In the genomic region with DNA sequence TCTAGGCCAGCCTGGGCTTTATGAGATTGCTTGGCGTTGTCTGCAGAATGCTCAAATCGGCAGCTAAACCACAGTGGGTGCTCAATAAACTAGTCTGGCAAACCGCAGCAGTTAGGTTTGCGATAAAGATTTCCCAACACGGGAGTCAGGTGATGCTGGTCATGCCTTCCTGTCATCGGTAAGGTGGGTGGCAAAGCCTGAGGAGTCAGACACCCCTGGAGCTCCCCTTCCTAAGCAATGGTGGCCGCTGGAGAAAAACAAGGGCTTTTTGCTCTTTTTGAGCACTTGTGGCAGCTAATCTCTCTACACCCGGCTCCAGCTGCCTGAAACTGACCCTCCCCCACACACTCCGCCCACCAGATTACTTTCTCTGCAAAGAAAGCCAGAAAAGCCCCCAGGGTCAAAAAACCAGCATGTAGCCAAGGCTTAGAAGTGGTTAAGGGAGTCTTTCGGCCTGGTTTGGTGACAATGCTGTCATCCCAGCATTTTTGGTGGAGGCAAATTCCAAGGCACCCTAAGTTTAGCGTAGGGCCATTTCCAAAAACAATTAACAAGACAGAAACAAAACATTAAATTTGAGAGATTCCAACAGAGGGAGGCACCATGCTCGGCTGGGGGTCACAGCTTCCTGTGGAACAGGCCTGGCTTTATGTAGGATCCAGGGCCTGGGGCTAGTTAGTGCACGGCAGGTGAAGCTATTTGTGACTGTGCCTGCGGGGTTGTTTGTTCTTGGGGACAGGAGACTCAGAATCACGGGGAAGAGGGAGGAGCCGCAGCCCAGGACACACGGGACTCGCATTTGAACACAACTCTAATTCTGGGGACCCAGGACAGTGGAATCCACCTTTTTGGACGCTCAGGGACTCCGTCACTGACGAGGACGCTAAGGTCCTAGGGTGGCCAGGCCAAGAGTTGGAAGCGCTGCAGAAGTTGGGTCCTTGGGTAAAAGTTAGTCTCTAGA, we compare ENCODE assay signal across 8 mouse cellular contexts. TPM values are rescaled to one million over a fixed set of nuclear protein-coding genes. Genes with fewer than 3 reads are reported as not detected.
DNase-seq lines count a peak whose midpoint lies in the region; ATAC-seq lines count a peak whose summit lies in the region.

No protein-coding gene starts in this region.

- ATAC-seq in forebrain, embryonic 12.5 days (ENCODE audit: low FRiP score): peak; percentile 6; the same call in 1 of the 2 replicates
- no peak for ATAC-seq in hindbrain, embryonic 14.5 days (ENCODE audit: low FRiP score)
- ATAC-seq in liver, embryonic 13.5 days (ENCODE audit: low read depth): peak; percentile 15

- no peaks in the 10 kb centered on the region for H3K27me3 ChIP-seq in forebrain, embryonic 12.5 days
- no peaks in the 10 kb centered on the region for H3K27me3 ChIP-seq in hindbrain, embryonic 14.5 days (ENCODE audit: control insufficient read depth, insufficient read depth, low read length)
- no peaks in the 10 kb centered on the region for H3K27me3 ChIP-seq in liver, embryonic 13.5 days

- H3K4me2 ChIP-seq in forebrain, embryonic 12.5 days: peak overlapping the region; percentile 60
- H3K4me2 ChIP-seq in hindbrain, embryonic 14.5 days (replicated peaks): peak overlapping the region; percentile 44
- peak overlapping the region; percentile 84 for H3K4me2 ChIP-seq in liver, embryonic 13.5 days

- intact Hi-C loops in left cerebral cortex, postnatal 25 days (cut with DNase I): no loop called here

- H3K4me3 ChIP-seq in forebrain, embryonic 12.5 days (replicated peaks): peak overlapping the region; percentile 40
- peak overlapping the region; percentile 32 for H3K4me3 ChIP-seq in hindbrain, embryonic 14.5 days (replicated peaks; ENCODE audit: low read length)
- H3K4me3 ChIP-seq in liver, embryonic 13.5 days (replicated peaks): peak overlapping the region; percentile 65

- no peaks in the 10 kb centered on the region for H3K9me3 ChIP-seq in forebrain, embryonic 12.5 days
- H3K9me3 ChIP-seq in hindbrain, embryonic 14.5 days (ENCODE audit: control insufficient read depth, low read length): no peaks in the 10 kb centered on the region
- H3K9me3 ChIP-seq in liver, embryonic 13.5 days (replicated peaks): no peaks in the 10 kb centered on the region

- DNase-seq in CD8-positive naive resting alpha-beta T cell, adult 2 months (ENCODE audit: low read depth in 2 of 2, low spot score in 2 of 2): peak; percentile 47 to 62
- peak; percentile 77 for DNase-seq in T-cell, adult 2 months (ENCODE audit: low spot score)
- DNase-seq in hindbrain, embryonic 14.5 days (ENCODE audit: low spot score): no peak
- peak; percentile 64 for DNase-seq in liver, embryonic 13.5 days
- peak; percentile 71 for DNase-seq in naive thymus-derived CD4-positive, alpha-beta T cell, adult 2 months (ENCODE audit: low read depth)
- DNase-seq in yolk sac, embryonic 10.5 days (ENCODE audit: low spot score): peak; percentile 81
- no peak for DNase-seq in left cerebral cortex, postnatal 25 days (ENCODE audit: low spot score in 2 of 2)

- 3% methylated on average over 23 of the region's 23 CpGs for WGBS in forebrain, embryonic 12.5 days
- WGBS in hindbrain, embryonic 14.5 days: 4% methylated on average over 23 of the region's 23 CpGs
- 3% methylated on average over 23 of the region's 23 CpGs for WGBS in liver, embryonic 13.5 days (ENCODE audit: insufficient replicate concordance)

- peaks cover 39% of the 10 kb centered on the region for H3K4me1 ChIP-seq in forebrain, embryonic 12.5 days
- 0 out of 2 replicates have a peak, but pooled peaks cover 10% of the 10 kb centered on the region for H3K4me1 ChIP-seq in hindbrain, embryonic 14.5 days (replicated peaks; ENCODE audit: control insufficient read depth, insufficient read depth, low read length)
- peaks cover 74% of the 10 kb centered on the region for H3K4me1 ChIP-seq in liver, embryonic 13.5 days (replicated peaks)

- peak overlapping the region; percentile 85 for H3K27ac ChIP-seq in forebrain, embryonic 12.5 days
- H3K27ac ChIP-seq in hindbrain, embryonic 14.5 days: peak overlapping the region; percentile 70
- H3K27ac ChIP-seq in liver, embryonic 13.5 days: peak overlapping the region; percentile 93

- H3K36me3 ChIP-seq in forebrain, embryonic 12.5 days (replicated peaks): peaks cover 11% of the 10 kb centered on the region
- no peaks in the 10 kb centered on the region for H3K36me3 ChIP-seq in hindbrain, embryonic 14.5 days (replicated peaks; ENCODE audit: control insufficient read depth, insufficient read depth)
- peaks cover 24% of the 10 kb centered on the region for H3K36me3 ChIP-seq in liver, embryonic 13.5 days

- H3K9ac ChIP-seq in forebrain, embryonic 12.5 days: peak overlapping the region; percentile 57
- H3K9ac ChIP-seq in hindbrain, embryonic 14.5 days: peak overlapping the region; percentile 51
- H3K9ac ChIP-seq in liver, embryonic 13.5 days: peak overlapping the region; percentile 77

RNA-seq across cellular contexts. Expression of a gene that starts 3.0 kb away (rescaled TPM):
- polyA plus RNA-seq in forebrain, embryonic 12.5 days (2016; fragmentation: Nextera tagmentation; extraction: Ambion mirVana): 28.6 and 28.8 TPM in 2 replicates
- polyA plus RNA-seq in hindbrain, embryonic 14.5 days (2014; fragmentation: Nextera tagmentation; extraction: Ambion mirVana): 13.9 and 16.4 TPM in 2 replicates
- 24.9 and 27.1 TPM in 2 replicates for polyA plus RNA-seq in liver, embryonic 13.5 days (2015; fragmentation: Nextera tagmentation; extraction: Ambion mirVana)
- 10 to 100 TPM in 1 of 2 experiments, 1 to 10 TPM in 1; 7.6 to 10.3 TPM for total RNA-seq in left cerebral cortex, postnatal 25 days (2021)

RNA-seq across cellular contexts. Expression of a gene that starts 10.4 kb away (rescaled TPM):
- not detected in 2 replicates for polyA plus RNA-seq in forebrain, embryonic 12.5 days (2016; fragmentation: Nextera tagmentation; extraction: Ambion mirVana)
- not detected in 2 replicates for polyA plus RNA-seq in hindbrain, embryonic 14.5 days (2014; fragmentation: Nextera tagmentation; extraction: Ambion mirVana)
- polyA plus RNA-seq in liver, embryonic 13.5 days (2015; fragmentation: Nextera tagmentation; extraction: Ambion mirVana): not detected in 2 replicates
- total RNA-seq in left cerebral cortex, postnatal 25 days (2021): not detected

RNA-seq across cellular contexts. Expression of a gene that starts 13.1 kb away (rescaled TPM):
- polyA plus RNA-seq in forebrain, embryonic 12.5 days (2016; fragmentation: Nextera tagmentation; extraction: Ambion mirVana): 1.5 and 1.7 TPM in 2 replicates
- 1.4 and 1.5 TPM in 2 replicates for polyA plus RNA-seq in hindbrain, embryonic 14.5 days (2014; fragmentation: Nextera tagmentation; extraction: Ambion mirVana)
- polyA plus RNA-seq in liver, embryonic 13.5 days (2015; fragmentation: Nextera tagmentation; extraction: Ambion mirVana): 2.3 and 2.7 TPM in 2 replicates
- total RNA-seq in left cerebral cortex, postnatal 25 days (2021): 1 to 10 TPM; 5.2 to 5.4 TPM

RNA-seq across cellular contexts. Expression of a gene that starts 13.5 kb away (rescaled TPM):
- polyA plus RNA-seq in forebrain, embryonic 12.5 days (2016; fragmentation: Nextera tagmentation; extraction: Ambion mirVana): 187 and 198 TPM in 2 replicates
- 14.1 and 15.9 TPM in 2 replicates for polyA plus RNA-seq in hindbrain, embryonic 14.5 days (2014; fragmentation: Nextera tagmentation; extraction: Ambion mirVana)
- polyA plus RNA-seq in liver, embryonic 13.5 days (2015; fragmentation: Nextera tagmentation; extraction: Ambion mirVana): 121 and 131 TPM in 2 replicates
- total RNA-seq in left cerebral cortex, postnatal 25 days (2021): 1 to 10 TPM in 1 of 2 experiments, under 1 TPM in 1; 0.69 to 1.1 TPM

RNA-seq across cellular contexts. Expression of a gene that starts 33.0 kb away (rescaled TPM):
- 18.2 and 20.3 TPM in 2 replicates for polyA plus RNA-seq in forebrain, embryonic 12.5 days (2016; fragmentation: Nextera tagmentation; extraction: Ambion mirVana)
- polyA plus RNA-seq in hindbrain, embryonic 14.5 days (2014; fragmentation: Nextera tagmentation; extraction: Ambion mirVana): 21.0 and 21.8 TPM in 2 replicates
- polyA plus RNA-seq in liver, embryonic 13.5 days (2015; fragmentation: Nextera tagmentation; extraction: Ambion mirVana): 6.1 and 7.1 TPM in 2 replicates
- 10 to 100 TPM; 33.5 to 34.1 TPM for total RNA-seq in left cerebral cortex, postnatal 25 days (2021)

Comparison
In these comparisons a context has a peak if more than half of its experiments do, and no peak if none do; other contexts are left out.
1. DNase-seq: peak in CD8-positive naive resting alpha-beta T cell, adult 2 months (2 of 2), T-cell, adult 2 months (single experiment), liver, embryonic 13.5 days (single experiment), naive thymus-derived CD4-positive, alpha-beta T cell, adult 2 months (single experiment) and yolk sac, embryonic 10.5 days (single experiment); none in hindbrain, embryonic 14.5 days (single experiment) and left cerebral cortex, postnatal 25 days (0 of 2).
2. Peak in every context shown above with its lines, with median percentiles within 50 percentile points of each other: H3K27ac ChIP-seq, H3K4me2 ChIP-seq, H3K4me3 ChIP-seq and H3K9ac ChIP-seq.